Mouse (Mus musculus) CH12.LX (cell line): ENCODE data around the gene Asxl1. TPM values are rescaled to one million over a fixed set of nuclear protein-coding genes. Genes with fewer than 3 reads are reported as not detected.

Experiments used
- DNase-seq: peaks from one replicate; pipeline ENCODE4 v3.0.0-alpha.2; 2013; ENCODE audit errors: extremely low read depth
- H3K27ac ChIP-seq: 2 replicates; pipeline ENCODE4 v1.5.1; 2012; ENCODE audit warnings: low read depth, mild to moderate bottlenecking, control low read depth, moderate library complexity; ENCODE audit not compliant: insufficient read depth
- H3K27me3 ChIP-seq: replicated peaks from 2 replicates; pipeline ENCODE3; 2012; ENCODE audit warnings: inconsistent platforms
- H3K36me3 ChIP-seq, 2 experiments: replicated peaks in 1 of 2; 2 replicates each; pipeline versions ENCODE3 to v1.6.1; 2012; ENCODE audit warnings: inconsistent platforms in 1 of 2, low read length in 1 of 2, mild to moderate bottlenecking in 1 of 2, mixed read lengths in 1 of 2, moderate library complexity in 1 of 2; ENCODE audit not compliant: control insufficient read depth in 1 of 2, insufficient read depth in 1 of 2
- H3K4me1 ChIP-seq, 2 experiments: 2 replicates each; pipeline ENCODE4 v1.6.1; 2012; ENCODE audit warnings: inconsistent platforms in 1 of 2, moderate library complexity in 1 of 2; ENCODE audit not compliant: insufficient read depth in 2 of 2, control insufficient read depth in 1 of 2
- H3K4me2 ChIP-seq: 2 replicates; pipeline ENCODE4 v1.6.1; 2012; ENCODE audit warnings: low read depth, mild to moderate bottlenecking, control low read depth; ENCODE audit not compliant: poor library complexity, insufficient read depth, severe bottlenecking
- H3K4me3 ChIP-seq, 3 experiments: fragments of 150-350 bp in 1 of 3; sonication (generic) in 1 of 3; replicated peaks in 1 of 3; 2 replicates each; pipeline versions ENCODE3 to v1.5.1; 2011 to 2012; ENCODE audit warnings: low read depth in 2 of 3, low read length in 2 of 3, mild to moderate bottlenecking in 2 of 3, moderate library complexity in 2 of 3, control low read depth in 1 of 3, improper control_type of control experiment in 1 of 3, inconsistent platforms in 1 of 3, mixed read lengths in 1 of 3; ENCODE audit not compliant: poor library complexity in 1 of 3
- H3K79me2 ChIP-seq: replicated peaks from 2 replicates; pipeline ENCODE4 v1.6.1; 2012; ENCODE audit warnings: mild to moderate bottlenecking, moderate library complexity; ENCODE audit not compliant: control insufficient read depth, poor library complexity, insufficient read depth, severe bottlenecking; ENCODE audit errors: extremely low read depth
- H3K9ac ChIP-seq: 2 replicates; pipeline ENCODE4 v1.6.1; 2012; ENCODE audit warnings: low read depth, mild to moderate bottlenecking, control low read depth, moderate library complexity; ENCODE audit not compliant: insufficient read depth
- H3K9me3 ChIP-seq: replicated peaks from 2 replicates; pipeline ENCODE3; 2012; ENCODE audit warnings: low read length, inconsistent platforms, mixed read lengths
- BHLHE40 ChIP-seq: IDR thresholded peaks from 2 replicates; pipeline ENCODE4 v1.6.1; 2011; ENCODE audit warnings: mild to moderate bottlenecking, low read depth, low read length, improper control_type of control experiment
- CHD1 ChIP-seq: IDR thresholded peaks from 2 replicates; pipeline ENCODE4 v1.6.1; 2012; ENCODE audit warnings: low read depth, low read length, improper control_type of control experiment, inconsistent platforms
- CHD2 ChIP-seq: IDR thresholded peaks from 2 replicates; pipeline ENCODE4 v1.6.1; 2011; ENCODE audit warnings: low read length, improper control_type of control experiment
- CTCF ChIP-seq, 2 experiments: IDR thresholded peaks in 1 of 2; conservative IDR thresholded peaks in 1 of 2; 2 replicates each; pipeline ENCODE4 v1.5.1; 2011 to 2012; ENCODE audit warnings: low read depth in 2 of 2, low read length in 2 of 2, improper control_type of control experiment in 1 of 2, inconsistent platforms in 1 of 2, mild to moderate bottlenecking in 1 of 2, moderate library complexity in 1 of 2
- ELF1 ChIP-seq: IDR thresholded peaks from 2 replicates; pipeline ENCODE4 v1.6.1; 2014; ENCODE audit warnings: low read depth, mild to moderate bottlenecking, inconsistent platforms, low read length, improper control_type of control experiment
- EP300 ChIP-seq: IDR thresholded peaks from 2 replicates; pipeline ENCODE4 v1.6.1; 2011; ENCODE audit warnings: low read length, improper control_type of control experiment
- ETS1 ChIP-seq: conservative IDR thresholded peaks from 2 replicates; pipeline ENCODE4 v1.6.1; 2012; ENCODE audit warnings: low read depth, mild to moderate bottlenecking, inconsistent platforms, low read length, improper control_type of control experiment, moderate library complexity
- GABPA ChIP-seq: IDR thresholded peaks from 2 replicates; pipeline ENCODE4 v1.6.1; 2012; ENCODE audit warnings: low read depth, low read length, improper control_type of control experiment, inconsistent platforms; ENCODE audit not compliant: insufficient replicate concordance
- JUN ChIP-seq: IDR thresholded peaks from 2 replicates; pipeline ENCODE4 v1.6.1; 2011; ENCODE audit warnings: low read depth, mild to moderate bottlenecking, low read length, improper control_type of control experiment, moderate library complexity; ENCODE audit not compliant: insufficient read depth
- MAX ChIP-seq: IDR thresholded peaks from 2 replicates; pipeline ENCODE4 v1.6.1; 2011; ENCODE audit warnings: low read length, improper control_type of control experiment
- MAZ ChIP-seq: IDR thresholded peaks from 2 replicates; pipeline ENCODE4 v1.6.1; 2012; ENCODE audit warnings: low read depth, mild to moderate bottlenecking, inconsistent platforms, low read length, improper control_type of control experiment, moderate library complexity
- MEF2A ChIP-seq: IDR thresholded peaks from 2 replicates; pipeline ENCODE4 v1.6.1; 2014; ENCODE audit warnings: low read depth, mild to moderate bottlenecking, inconsistent platforms, low read length, improper control_type of control experiment, borderline replicate concordance
- MXI1 ChIP-seq: IDR thresholded peaks from 2 replicates; pipeline ENCODE4 v1.6.1; 2011; ENCODE audit warnings: mild to moderate bottlenecking, low read depth, low read length, improper control_type of control experiment
- NELFE ChIP-seq: IDR thresholded peaks from 2 replicates; pipeline ENCODE4 v1.6.1; 2011; ENCODE audit warnings: low read depth, low read length, improper control_type of control experiment
- NRF1 ChIP-seq: IDR thresholded peaks from 2 replicates; pipeline ENCODE4 v1.6.1; 2014; ENCODE audit warnings: low read depth, mild to moderate bottlenecking, inconsistent platforms, low read length, improper control_type of control experiment, moderate library complexity
- POLR2A ChIP-seq: IDR thresholded peaks from 2 replicates; pipeline ENCODE4 v1.6.1; 2011; ENCODE audit warnings: low read depth, mild to moderate bottlenecking, improper control_type of control experiment, low read length
- POLR2AphosphoS2 ChIP-seq: IDR thresholded peaks from 2 replicates; pipeline ENCODE4 v1.6.1; 2011; ENCODE audit warnings: low read depth, low read length, improper control_type of control experiment
- RAD21 ChIP-seq: IDR thresholded peaks from 2 replicates; pipeline ENCODE4 v1.6.1; 2011; ENCODE audit warnings: low read depth, mild to moderate bottlenecking, low read length, improper control_type of control experiment, moderate library complexity
- RCOR1 ChIP-seq: conservative IDR thresholded peaks from 2 replicates; pipeline ENCODE4 v1.6.1; 2012; ENCODE audit warnings: low read depth, mild to moderate bottlenecking, inconsistent platforms, low read length, improper control_type of control experiment
- SMC3 ChIP-seq: IDR thresholded peaks from 2 replicates; pipeline ENCODE4 v1.6.1; 2011; ENCODE audit warnings: low read depth, low read length, improper control_type of control experiment
- TBP ChIP-seq: conservative IDR thresholded peaks from 2 replicates; pipeline ENCODE4 v1.6.1; 2011; ENCODE audit warnings: low read depth, low read length, improper control_type of control experiment
- TCF12 ChIP-seq: IDR thresholded peaks from 2 replicates; pipeline ENCODE4 v1.6.1; 2014; ENCODE audit warnings: low read depth, mild to moderate bottlenecking, inconsistent platforms, low read length, improper control_type of control experiment
- USF2 ChIP-seq: conservative IDR thresholded peaks from 2 replicates; pipeline ENCODE4 v1.6.1; 2011; ENCODE audit warnings: low read depth, low read length, improper control_type of control experiment
- ZC3H11A ChIP-seq: IDR thresholded peaks from 2 replicates; pipeline ENCODE4 v1.6.1; 2012; ENCODE audit warnings: low read depth, mild to moderate bottlenecking, inconsistent platforms, low read length, improper control_type of control experiment
- ZKSCAN1 ChIP-seq: IDR thresholded peaks from 2 replicates; pipeline ENCODE4 v1.6.1; 2012; ENCODE audit warnings: low read depth, inconsistent platforms, low read length, improper control_type of control experiment, borderline replicate concordance
- ZNF384 ChIP-seq: IDR thresholded peaks from 2 replicates; pipeline ENCODE4 v1.6.1; 2012; ENCODE audit warnings: low read depth, low read length, improper control_type of control experiment, inconsistent platforms
- dilution Hi-C: fragments of 300-500 bp; cut with MboI; formaldehyde crosslinking; loops from 2 replicates; pipeline ENCODE4 v1.14.3; 2020; ENCODE audit warnings: low sequenced_read_pairs; ENCODE audit not compliant: extremely low pct_unique_long_range_greater_than_20kb, extremely low pct_ligation_motif_present
- in situ Hi-C: fragments of 300-500 bp; cut with MboI; formaldehyde crosslinking; loops from 3 replicates; pipeline ENCODE4 v1.14.3; 2019; ENCODE audit warnings: low sequenced_read_pairs, low pct_ligation_motif_present, low pct_unique_long_range_greater_than_20kb, mixed read lengths
- polyA plus RNA-seq: library from polyadenylated mRNA; unstranded; fragments of >175 nt; gene quantifications from 2 replicates; pipeline ENCODE4 v1.2.1, GENCODE M21; 2012; ENCODE audit warnings: low read depth; ENCODE audit not compliant: insufficient read length
- total RNA-seq, 2 experiments: library from RNA; depleted of rRNA; stranded (reverse); fragments of 300-350 nt in 1 of 2; fragments of >200 nt in 1 of 2; gene quantifications; 2 replicates each; pipeline ENCODE4 v1.2.3; 2012 to 2014

Gene Asxl1
- total and polyA plus RNA-seq, 3 experiments, result 12.7 to 31.1 (median 18.0) TPM

- H3K4me2 ChIP-seq, result no peak overlapping the region
- in situ Hi-C loops, result loop anchor here (5.0 kb wide), 1 partner anchor 271 kb away; no protein-coding TSS in a partner anchor
- TF ChIP-seq EP300 (no peak), GABPA (no peak), ZC3H11A (no peak), BHLHE40 (no peak), JUN (no peak), USF2 (no peak), POLR2A (no peak), MEF2A (no peak), ZNF384 (no peak), CTCF (conservative IDR thresholded peaks at IDR 0.05 in 1 of 2, IDR thresholded peaks at IDR 0.05 in 1 of 2; ENCODE audit: low read depth in 2 of 2, low read length in 2 of 2) (no peak), NRF1 (no peak), TBP (no peak), RAD21 (no peak), ELF1 (no peak), ETS1 (no peak), NELFE (no peak), TCF12 (no peak)
- TF ChIP-seq, all 38 proteins: peak for 0
- H3K4me1 ChIP-seq, result peaks cover 7 to 11% of the 10 kb centered on the region in 2 experiments
- dilution Hi-C loops, result no loop called here
- H3K27me3 ChIP-seq, result no peaks in the 10 kb centered on the region
- H3K9me3 ChIP-seq, result no peaks in the 10 kb centered on the region
- H3K9ac ChIP-seq, result no peak overlapping the region
- no peak overlapping the region for H3K27ac ChIP-seq
- no peaks in the 10 kb centered on the region; the same call in 1 of the 2 replicates for H3K79me2 ChIP-seq
- DNase-seq, result no peak
- no peak overlapping the region for H3K4me3 ChIP-seq
- H3K36me3 ChIP-seq, result peaks cover 49 to 75% of the 10 kb centered on the region in 2 experiments
Measured at GRCm38 (mm10) chr2:153418381-153418780, 72.8 kb downstream of the Asxl1 start.

- Histone ChIP-seq H3K27ac (no peak overlapping the region), H3K27me3 (no peaks in the 10 kb centered on the region), H3K9ac (no peak overlapping the region), H3K79me2 (no peaks in the 10 kb centered on the region; the same call in 1 of the 2 replicates), H3K4me3 (no peak overlapping the region), H3K36me3 (peaks cover 35 to 65% of the 10 kb centered on the region in 2 experiments), H3K4me2 (no peak overlapping the region), H3K9me3 (no peaks in the 10 kb centered on the region), H3K4me1 (peaks cover 7 to 11% of the 10 kb centered on the region in 2 experiments)
- dilution Hi-C loops, result no loop called here
- DNase-seq, result no peak
- in situ Hi-C loops, result no loop called here
- TF ChIP-seq RCOR1 (no peak), MAX (no peak), CHD1 (no peak), ZNF384 (no peak), MAZ (no peak), POLR2A (no peak), SMC3 (peak; percentile 29; the same call in 1 of the 2 replicates), MEF2A (no peak), CHD2 (no peak), ELF1 (no peak), RAD21 (peak; percentile 17), POLR2AphosphoS2 (no peak), TCF12 (no peak), ZKSCAN1 (no peak), NRF1 (no peak), MXI1 (no peak), CTCF (conservative IDR thresholded peaks at IDR 0.05 in 1 of 2, IDR thresholded peaks at IDR 0.05 in 1 of 2; ENCODE audit: low read depth in 2 of 2, low read length in 2 of 2) (peak in 1 of 2 experiments; percentile 54; a peak in 2 of 4 replicates)
Measured at GRCm38 (mm10) chr2:153421233-153421632, 75.6 kb downstream of the Asxl1 start.
